Mouse (Mus musculus) G1E (cell line): ENCODE results near the gene Ppp2r5d. TPM values are rescaled to one million over a fixed set of nuclear protein-coding genes. Genes with fewer than 3 reads are reported as not detected.
A peak's percentile ranks its signal among the peaks of the same experiment; 100 is the strongest.

ENCODE experiments used
- ATAC-seq: 2 replicates; pipeline ENCODE4 v1.8.0; 2016; ENCODE audit warnings: mild to moderate bottlenecking; ENCODE audit not compliant: insufficient number of reproducible peaks, poor library complexity, low FRiP score, severe bottlenecking; ENCODE audit errors: extremely low read depth
- DNase-seq: peaks from one replicate; pipeline ENCODE4 v3.0.0; 2012; ENCODE audit warnings: low spot score
- H3K27me3 ChIP-seq: 2 replicates; pipeline ENCODE4 v1.6.1; 2012; ENCODE audit warnings: mild to moderate bottlenecking, low read length, inconsistent platforms; ENCODE audit not compliant: insufficient read depth
- H3K36me3 ChIP-seq: replicated peaks from 2 replicates; pipeline ENCODE3; 2012; ENCODE audit warnings: mild to moderate bottlenecking, inconsistent platforms
- H3K4me1 ChIP-seq: 2 replicates; pipeline ENCODE4 v1.6.1; 2012; ENCODE audit warnings: low read depth, low read length, inconsistent platforms, mixed read lengths; ENCODE audit not compliant: insufficient read depth
- H3K4me3 ChIP-seq: 2 replicates; pipeline ENCODE4 v1.5.1; 2012; ENCODE audit warnings: low read depth, mild to moderate bottlenecking, inconsistent platforms, low read length, moderate library complexity, mixed read lengths
- H3K9me3 ChIP-seq: replicated peaks from 2 replicates; pipeline ENCODE4 v1.6.1; 2012; ENCODE audit warnings: inconsistent platforms
- CTCF ChIP-seq: IDR thresholded peaks from 2 replicates; pipeline ENCODE4 v1.5.1; 2012; ENCODE audit warnings: low read depth, low read length, inconsistent platforms, mixed read lengths
- GATA1 ChIP-seq: IDR thresholded peaks from 2 replicates; pipeline ENCODE4 v1.6.1; 2012; ENCODE audit warnings: borderline replicate concordance, low read length, inconsistent platforms, mixed read lengths
- GATA2 ChIP-seq: IDR thresholded peaks from 2 replicates; pipeline ENCODE4 v1.6.1; 2012; ENCODE audit warnings: low read depth, low read length, inconsistent platforms, borderline replicate concordance
- POLR2AphosphoS5 ChIP-seq: IDR thresholded peaks from 2 replicates; pipeline ENCODE4 v1.6.1; 2012; ENCODE audit warnings: low read depth, low read length, inconsistent platforms; ENCODE audit not compliant: insufficient replicate concordance
- TAL1 ChIP-seq: conservative IDR thresholded peaks from 2 replicates; pipeline ENCODE4 v1.6.1; 2012; ENCODE audit warnings: low read depth, low read length, inconsistent platforms, mixed read lengths
- polyA plus RNA-seq: library from polyadenylated mRNA; stranded (reverse); fragments of >175 nt; gene quantifications from 2 replicates; pipeline ENCODE4 v1.2.3, GENCODE M21; 2012
- total RNA-seq, 2 experiments: library from RNA; stranded (forward) in 1 of 2; stranded (reverse) in 1 of 2; fragments of 200-1000 nt in 1 of 2; fragments of >200 nt in 1 of 2; fragmentation: Nextera tagmentation in 1 of 2; gene quantifications; 2 replicates each; pipeline ENCODE4 v1.2.3; 2014 to 2017

Gene Ppp2r5d
- total and polyA plus RNA-seq, 3 experiments, result 33.9 to 78.5 (median 55.2) TPM

DNA sequence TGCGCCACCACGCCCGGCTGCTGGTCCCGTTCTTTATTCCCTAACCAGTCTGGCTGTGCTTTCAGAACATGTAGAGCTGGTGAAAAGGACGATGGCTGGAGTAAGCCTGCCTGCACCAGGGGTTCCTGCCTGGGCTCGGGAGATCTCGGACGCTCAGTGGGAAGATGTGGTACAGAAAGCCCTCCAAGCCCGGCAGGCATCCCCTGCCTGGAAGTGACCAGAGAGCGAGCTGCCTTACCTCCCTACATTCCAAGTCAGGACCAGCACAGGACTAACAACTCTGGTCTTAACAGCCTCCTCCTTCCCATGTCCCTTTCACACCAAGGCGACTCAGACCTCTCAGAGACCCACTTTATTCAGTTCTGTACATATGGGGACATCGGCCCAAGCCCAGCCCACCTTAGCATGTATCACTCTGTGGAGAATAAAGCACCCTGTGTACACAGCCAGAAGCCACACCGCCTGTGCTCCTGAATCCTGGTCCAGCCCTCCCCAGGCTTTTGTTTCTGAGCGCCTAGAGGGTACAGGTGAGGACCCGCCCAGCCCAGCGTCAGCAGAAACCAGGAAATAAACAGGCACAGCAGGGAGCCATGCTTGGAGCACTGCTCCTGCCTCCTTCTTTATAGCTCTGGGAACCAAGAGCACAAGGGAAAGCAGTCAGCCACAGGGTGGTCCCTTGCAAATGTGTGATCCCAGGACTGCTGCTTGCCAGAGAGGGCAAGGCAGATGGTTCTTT lies 22.1 kb downstream of the Ppp2r5d start:
- DNase-seq (no peak), ATAC-seq (no peak)
- H3K9me3 ChIP-seq, result no peaks in the 10 kb centered on the region
- peaks cover 76% of the 10 kb centered on the region for H3K36me3 ChIP-seq
- TF ChIP-seq CTCF, result no peak
- no peak for TF ChIP-seq TAL1
- no peak for TF ChIP-seq GATA2
- TF ChIP-seq GATA1, result no peak
- no peak for TF ChIP-seq POLR2AphosphoS5
- H3K4me1 ChIP-seq, result peaks cover 49% of the 10 kb centered on the region
- H3K27me3 ChIP-seq, result no peaks in the 10 kb centered on the region
- no peak overlapping the region for H3K4me3 ChIP-seq

GRCm38 (mm10) chr17:46681466-46682118 lies 23.3 kb downstream of the Ppp2r5d start:
- TF ChIP-seq GATA2 (no peak), POLR2AphosphoS5 (no peak), GATA1 (no peak), CTCF (no peak), TAL1 (no peak)
- Histone ChIP-seq H3K4me1 (peaks cover 50% of the 10 kb centered on the region), H3K4me3 (peak overlapping the region; percentile 87), H3K27me3 (no peaks in the 10 kb centered on the region), H3K36me3 (peaks cover 76% of the 10 kb centered on the region), H3K9me3 (no peaks in the 10 kb centered on the region)
- DNase-seq (no peak), ATAC-seq (no peak)

DNA sequence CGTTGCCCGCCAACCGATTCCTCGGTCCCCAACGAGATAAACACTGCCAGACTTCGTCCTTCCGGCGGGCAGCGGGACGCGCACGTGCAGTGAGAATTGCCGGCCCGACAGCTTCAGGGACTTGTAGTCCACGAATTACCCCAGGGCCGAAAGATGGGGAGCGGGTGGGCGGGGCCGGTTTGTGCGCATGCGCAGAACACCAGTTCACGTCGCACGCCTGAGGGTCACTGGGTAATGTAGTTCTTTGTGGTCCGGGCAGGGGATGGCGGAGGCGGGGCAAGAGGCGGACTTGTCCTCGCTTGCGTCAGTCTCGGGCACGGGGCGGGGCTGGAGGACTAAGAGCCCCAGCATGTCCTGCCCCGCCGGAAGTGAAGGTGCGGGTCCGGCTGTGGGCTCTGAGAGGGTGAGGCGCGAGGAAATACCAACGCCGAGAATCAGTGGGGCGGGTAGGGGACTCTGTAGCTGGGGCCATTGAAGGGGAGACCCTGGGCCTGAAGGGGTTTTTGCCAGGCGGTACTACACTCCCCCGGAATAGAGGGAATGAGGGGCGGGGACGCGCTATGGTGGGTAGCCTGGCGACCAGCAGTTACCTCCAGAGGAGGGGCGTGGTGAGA lies 24.0 kb downstream of the Ppp2r5d start, which contains the start of gene Klhdc3:
TSS of gene Klhdc3 (minus strand) at position 155 of the 614 bp plus-strand sequence.
- H3K36me3 ChIP-seq, result peaks cover 76% of the 10 kb centered on the region

GRCm38 (mm10) chr17:46679843-46680759 lies 24.8 kb downstream of the Ppp2r5d start:
- TF ChIP-seq CTCF (no peak; the same call in 1 of the 2 replicates), GATA2 (no peak), GATA1 (no peak), POLR2AphosphoS5 (no peak), TAL1 (no peak)
- DNase-seq (peak; percentile 53), ATAC-seq (no peak)
- Histone ChIP-seq H3K27me3 (no peaks in the 10 kb centered on the region), H3K4me1 (peaks cover 57% of the 10 kb centered on the region), H3K9me3 (no peaks in the 10 kb centered on the region), H3K4me3 (peak overlapping the region; percentile 87), H3K36me3 (peaks cover 76% of the 10 kb centered on the region)

More for the DNA sequence above, 24.0 kb downstream of the Ppp2r5d start, which contains the start of gene Klhdc3:
- no peak for TF ChIP-seq GATA1
- TF ChIP-seq CTCF, result no peak
- TF ChIP-seq TAL1, result no peak
- no peak for TF ChIP-seq POLR2AphosphoS5
- no peak for TF ChIP-seq GATA2
- ATAC-seq (peak; percentile 95), DNase-seq (peak; percentile 90)
- H3K4me1 ChIP-seq, result peaks cover 54% of the 10 kb centered on the region
- H3K4me3 ChIP-seq, result peak within 1 kb of the TSS; percentile 87
- no peaks in the 10 kb centered on the region for H3K27me3 ChIP-seq
- H3K9me3 ChIP-seq, result no peaks in the 10 kb centered on the region

DNA sequence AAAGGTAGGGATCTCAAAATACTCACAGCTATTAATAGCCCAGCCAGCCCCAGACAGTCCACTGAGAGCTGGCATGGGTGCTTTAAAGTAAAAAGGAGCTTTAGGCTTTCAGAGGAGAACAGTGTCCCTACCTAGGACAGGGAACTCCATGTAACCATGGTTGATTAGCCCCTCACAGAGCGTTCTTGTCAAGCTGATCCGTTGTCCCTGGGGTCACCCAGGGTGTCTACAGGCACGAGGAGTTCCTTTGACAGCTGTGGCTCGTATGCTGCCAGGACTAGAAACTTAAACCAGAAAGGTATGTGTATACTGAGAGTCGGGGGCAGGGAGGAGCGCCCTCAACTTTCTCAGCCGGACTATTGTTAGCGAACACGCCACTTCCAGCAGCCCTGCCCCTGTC lies 26.0 kb downstream of the Ppp2r5d start:
- Histone ChIP-seq H3K4me3 (peak overlapping the region; percentile 87; the same call in 1 of the 2 replicates), H3K36me3 (peaks cover 73% of the 10 kb centered on the region), H3K4me1 (peaks cover 63% of the 10 kb centered on the region), H3K27me3 (no peaks in the 10 kb centered on the region), H3K9me3 (no peaks in the 10 kb centered on the region)
- ATAC-seq, result no peak
- no peak for DNase-seq
- TF ChIP-seq GATA2, result no peak
- no peak for TF ChIP-seq POLR2AphosphoS5
- TF ChIP-seq GATA1, result no peak
- TF ChIP-seq CTCF, result no peak
- TF ChIP-seq TAL1, result no peak
